Mouse (Mus musculus) lung, embryonic 15.5 days (tissue): ENCODE data around the gene Panx3. TPM values are rescaled to one million over a fixed set of nuclear protein-coding genes. Genes with fewer than 3 reads are reported as not detected.
A peak's percentile ranks its signal among the peaks of the same experiment; 100 is the strongest.

ENCODE experiments used
- ATAC-seq: fragments of 200-750 bp; cut with Nextera tagmentation; 2 replicates; pipeline ENCODE4 v1.8.0; 2017; ENCODE audit warnings: moderate number of reproducible peaks, borderline replicate concordance; ENCODE audit not compliant: low FRiP score, low TSS enrichment; ENCODE audit errors: extremely low read depth
- H3K27ac ChIP-seq: fragments of 300-500 bp; sonication (generic); 2 replicates; pipeline ENCODE4 v1.5.1; 2015; ENCODE audit warnings: moderate library complexity, mild to moderate bottlenecking, inconsistent platforms
- H3K27me3 ChIP-seq: fragments of 300-500 bp; sonication (generic); 2 replicates; pipeline ENCODE4 v1.6.1; 2015; ENCODE audit warnings: inconsistent platforms
- H3K36me3 ChIP-seq: fragments of 300-500 bp; sonication (generic); 2 replicates; pipeline ENCODE4 v1.6.1; 2015; ENCODE audit warnings: inconsistent platforms
- H3K4me1 ChIP-seq: fragments of 300-500 bp; sonication (generic); 2 replicates; pipeline ENCODE4 v1.6.1; 2015; ENCODE audit warnings: inconsistent platforms
- H3K4me2 ChIP-seq: fragments of 300-500 bp; sonication (generic); 2 replicates; pipeline ENCODE4 v1.6.1; 2015; ENCODE audit warnings: inconsistent platforms, mild to moderate bottlenecking, moderate library complexity
- H3K4me3 ChIP-seq: fragments of 300-500 bp; sonication (generic); 2 replicates; pipeline ENCODE4 v1.5.1; 2015; ENCODE audit warnings: mild to moderate bottlenecking, inconsistent platforms
- H3K9ac ChIP-seq: fragments of 300-500 bp; sonication (generic); 2 replicates; pipeline ENCODE4 v1.6.1; 2015; ENCODE audit warnings: inconsistent platforms
- H3K9me3 ChIP-seq: fragments of 300-500 bp; sonication (generic); 2 replicates; pipeline ENCODE4 v1.6.1; 2016; ENCODE audit warnings: inconsistent platforms
- WGBS: fragments of 180-500 bp; shearing (Covaris S2); methylation state at CpG from one replicate; pipeline ENCODE4 v1.1.7; 2015; 5-methylcytosine and 5-hydroxymethylcytosine counted together
- polyA plus RNA-seq: library from polyadenylated mRNA; unstranded; fragments of >200 nt; fragmentation: Nextera tagmentation; extraction: Ambion mirVana; gene quantifications from 2 replicates; pipeline ENCODE4 v1.2.1, GENCODE M21; 2015

The Panx3 gene
- polyA plus RNA-seq, 1 experiment from 2014 or later: 0.07 TPM

- no peak for ATAC-seq
- peaks cover 2% of the 10 kb centered on the region for H3K36me3 ChIP-seq
- no peak overlapping the region for H3K9ac ChIP-seq
- H3K4me3 ChIP-seq: no peak overlapping the region
- H3K27ac ChIP-seq: no peak overlapping the region
- H3K9me3 ChIP-seq: no peaks in the 10 kb centered on the region
- H3K27me3 ChIP-seq: no peaks in the 10 kb centered on the region
- H3K4me2 ChIP-seq: no peak overlapping the region
- H3K4me1 ChIP-seq: peaks cover 2% of the 10 kb centered on the region; the same call in 1 of the 2 replicates
- WGBS: 69% methylated on average over 6 of the region's 6 CpGs
These were observed 9.6 kb downstream of the Panx3 start for GRCm38 (mm10) chr9:37659413-37659812.

- no peaks in the 10 kb centered on the region for H3K9me3 ChIP-seq
- ATAC-seq: peak; percentile 86
- no peaks in the 10 kb centered on the region for H3K27me3 ChIP-seq
- 1% methylated on average over 36 of the region's 36 CpGs for WGBS
- H3K4me3 ChIP-seq: peak within 1 kb of the TSS; percentile 80
- peaks cover 26% of the 10 kb centered on the region for H3K36me3 ChIP-seq
- H3K9ac ChIP-seq: peak within 1 kb of the TSS; percentile 80
- H3K4me2 ChIP-seq: peak within 1 kb of the TSS; percentile 60
- peaks cover 2% of the 10 kb centered on the region; the same call in 1 of the 2 replicates for H3K4me1 ChIP-seq
- H3K27ac ChIP-seq: peak within 1 kb of the TSS; percentile 94
These were observed 12.0 kb downstream of the Panx3 start, which contains the start of gene Tbrg1 for GRCm38 (mm10) chr9:37656931-37657481. Tbrg1 (minus strand) TSS chr9:37657312.

DNA sequence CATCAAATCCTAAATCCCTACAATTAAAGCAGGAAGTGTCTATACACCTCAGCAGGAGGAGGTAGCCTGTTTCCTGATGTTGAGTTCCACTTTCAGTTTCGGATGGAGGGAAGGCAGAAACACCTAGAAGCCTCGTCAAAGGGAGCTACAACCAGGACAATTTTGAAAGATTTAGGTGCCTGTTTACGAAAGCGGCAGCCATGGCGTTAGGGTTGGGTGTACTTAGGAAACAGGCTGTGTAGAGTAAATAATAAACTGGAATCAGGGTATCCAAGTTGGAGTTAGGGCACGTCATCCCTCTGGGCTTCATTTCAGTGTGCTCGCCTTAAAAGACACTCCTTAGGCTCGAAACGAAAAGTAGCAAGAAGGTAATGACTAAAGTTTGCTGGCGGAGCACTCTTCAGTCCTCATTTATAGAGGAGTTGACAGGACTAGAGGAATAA is 12.6 kb downstream of the Panx3 start:
- Histone ChIP-seq H3K27ac (peak overlapping the region; percentile 94), H3K27me3 (no peaks in the 10 kb centered on the region), H3K36me3 (peaks cover 29% of the 10 kb centered on the region), H3K9ac (peak overlapping the region; percentile 80), H3K4me1 (peaks cover 2% of the 10 kb centered on the region; the same call in 1 of the 2 replicates), H3K4me3 (peak overlapping the region; percentile 80), H3K9me3 (no peaks in the 10 kb centered on the region), H3K4me2 (peak overlapping the region; percentile 60)
- WGBS: 2% methylated on average over 10 of the region's 10 CpGs
- ATAC-seq: peak; percentile 37; the same call in 1 of the 2 replicates

DNA sequence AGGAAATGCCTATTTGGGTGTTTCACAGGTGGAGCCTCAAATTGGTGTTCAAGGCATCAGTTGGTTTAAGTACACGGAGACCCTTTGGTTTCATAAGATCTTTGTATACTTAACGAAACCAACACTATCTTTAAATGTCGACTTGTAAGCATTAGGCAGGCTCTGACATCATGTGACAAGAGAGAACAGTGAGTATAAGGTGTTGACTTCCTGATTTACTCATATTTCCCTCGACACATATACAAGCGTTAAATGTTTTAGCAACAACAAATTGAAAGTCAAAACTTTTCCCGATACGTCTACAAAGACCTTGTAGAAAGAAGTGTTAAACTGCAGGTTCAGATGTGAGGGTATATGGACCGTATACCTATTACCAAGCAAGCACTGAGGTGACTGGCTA is 13.1 kb downstream of the Panx3 start:
- peaks cover 34% of the 10 kb centered on the region for H3K36me3 ChIP-seq
- H3K27me3 ChIP-seq: no peaks in the 10 kb centered on the region
- 50% methylated on average over 8 of the region's 8 CpGs for WGBS
- no peak for ATAC-seq
- peak overlapping the region; percentile 60 for H3K4me2 ChIP-seq
- H3K27ac ChIP-seq: peak overlapping the region; percentile 94; the same call in 1 of the 2 replicates
- H3K4me1 ChIP-seq: peaks cover 2% of the 10 kb centered on the region; the same call in 1 of the 2 replicates
- peak overlapping the region; percentile 80; the same call in 1 of the 2 replicates for H3K9ac ChIP-seq
- H3K9me3 ChIP-seq: no peaks in the 10 kb centered on the region
- peak overlapping the region; percentile 80 for H3K4me3 ChIP-seq

- H3K36me3 ChIP-seq: peaks cover 55% of the 10 kb centered on the region
- no peak overlapping the region for H3K4me3 ChIP-seq
- ATAC-seq: no peak
- no peak overlapping the region for H3K4me2 ChIP-seq
- no peak overlapping the region for H3K9ac ChIP-seq
- H3K27ac ChIP-seq: no peak overlapping the region
- peaks cover 2% of the 10 kb centered on the region; the same call in 1 of the 2 replicates for H3K4me1 ChIP-seq
- H3K9me3 ChIP-seq: no peaks in the 10 kb centered on the region
- WGBS: 83% methylated on average over 5 of the region's 5 CpGs
- H3K27me3 ChIP-seq: no peaks in the 10 kb centered on the region
These were observed 15.2 kb downstream of the Panx3 start for GRCm38 (mm10) chr9:37653836-37654235.

DNA sequence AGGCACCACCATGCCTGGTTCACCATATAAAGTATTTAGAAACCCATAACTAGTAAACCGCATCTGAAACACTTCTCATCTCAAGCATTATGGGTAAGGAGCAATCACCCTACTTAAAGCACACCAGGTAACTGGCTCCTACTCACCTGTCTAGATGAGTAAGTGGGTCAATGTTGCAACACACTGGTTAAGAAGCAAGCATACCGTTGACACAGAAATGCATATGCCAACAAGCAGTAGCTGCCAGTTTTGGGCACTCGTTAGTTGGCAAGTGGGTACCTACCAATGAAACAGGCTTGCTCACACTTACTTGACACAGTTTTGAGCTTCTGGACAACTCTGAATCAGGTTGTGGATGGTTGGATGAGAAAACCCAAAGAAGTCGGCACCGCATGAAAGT is 18.4 kb downstream of the Panx3 start:
- Histone ChIP-seq H3K4me3 (no peak overlapping the region), H3K9me3 (no peaks in the 10 kb centered on the region), H3K9ac (no peak overlapping the region), H3K27me3 (no peaks in the 10 kb centered on the region), H3K4me1 (no peaks in the 10 kb centered on the region), H3K27ac (no peak overlapping the region), H3K36me3 (peaks cover 69% of the 10 kb centered on the region), H3K4me2 (no peak overlapping the region)
- ATAC-seq: no peak
- WGBS: 92% methylated on average over 5 of the region's 5 CpGs

DNA sequence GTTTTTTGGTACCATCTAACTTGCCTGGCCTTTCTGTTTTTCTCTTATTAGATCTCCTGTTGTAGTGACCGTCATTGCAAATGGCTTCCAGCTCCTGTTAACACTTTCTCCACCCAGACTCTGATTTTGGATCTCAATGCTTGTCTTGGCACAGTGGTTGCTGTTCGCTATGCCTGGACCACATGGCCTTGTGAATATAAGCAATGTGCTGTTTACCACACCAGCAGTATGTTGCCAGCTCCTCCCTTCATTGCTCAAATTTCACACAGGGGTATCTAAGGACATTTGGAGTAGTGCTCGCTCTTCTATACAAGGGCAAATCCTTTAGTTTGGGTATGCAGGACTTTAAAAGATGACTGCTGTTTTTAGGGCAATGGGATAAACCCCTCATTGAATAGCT is 22.8 kb downstream of the Panx3 start:
- Histone ChIP-seq H3K4me2 (no peak overlapping the region), H3K9ac (no peak overlapping the region), H3K4me3 (no peak overlapping the region), H3K27ac (no peak overlapping the region), H3K4me1 (no peaks in the 10 kb centered on the region), H3K36me3 (peaks cover 38% of the 10 kb centered on the region), H3K9me3 (no peaks in the 10 kb centered on the region), H3K27me3 (no peaks in the 10 kb centered on the region)
- 76% methylated on average over 3 of the region's 3 CpGs for WGBS
- ATAC-seq: no peak

DNA sequence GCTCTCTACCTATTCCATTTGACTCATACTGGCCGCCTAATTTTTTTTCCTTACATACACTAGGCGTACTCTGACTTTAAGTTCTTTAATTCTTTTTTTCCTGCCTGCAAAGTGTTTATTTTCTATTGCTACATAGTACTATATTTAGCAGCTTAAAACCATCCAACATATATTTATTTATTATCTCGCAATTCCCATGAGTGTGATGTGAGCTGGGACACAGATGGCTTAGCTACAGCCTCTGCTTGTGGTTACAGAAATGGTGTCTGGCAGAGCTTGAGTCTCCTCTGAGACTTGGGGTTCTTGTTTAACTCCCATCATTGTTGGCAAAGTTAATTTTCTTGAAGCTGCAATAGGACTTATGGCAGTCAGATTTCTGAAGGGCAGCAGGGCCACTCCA is 30.3 kb downstream of the Panx3 start:
- Histone ChIP-seq H3K4me3 (no peak overlapping the region), H3K27me3 (no peaks in the 10 kb centered on the region), H3K27ac (peak overlapping the region; percentile 64), H3K9me3 (no peaks in the 10 kb centered on the region), H3K4me1 (peaks cover 20% of the 10 kb centered on the region), H3K4me2 (no peak overlapping the region), H3K9ac (no peak overlapping the region), H3K36me3 (no peaks in the 10 kb centered on the region)
- WGBS: 60% methylated on average over 3 of the region's 3 CpGs
- peak; percentile 82 for ATAC-seq

- no peak overlapping the region for H3K4me2 ChIP-seq
- no peaks in the 10 kb centered on the region for H3K9me3 ChIP-seq
- no peak overlapping the region for H3K4me3 ChIP-seq
- H3K27me3 ChIP-seq: no peaks in the 10 kb centered on the region
- WGBS: 27% methylated on average over 6 of the region's 6 CpGs
- H3K9ac ChIP-seq: no peak overlapping the region
- H3K36me3 ChIP-seq: no peaks in the 10 kb centered on the region
- peak; percentile 77 for ATAC-seq
- H3K27ac ChIP-seq: no peak overlapping the region; the same call in 1 of the 2 replicates
- peaks cover 20% of the 10 kb centered on the region for H3K4me1 ChIP-seq
These were observed 32.1 kb downstream of the Panx3 start for GRCm38 (mm10) chr9:37636800-37637542.

GRCm38 (mm10) chr9:37636335-37636734 is 32.7 kb downstream of the Panx3 start:
- Histone ChIP-seq H3K36me3 (no peaks in the 10 kb centered on the region), H3K4me3 (no peak overlapping the region), H3K4me2 (no peak overlapping the region), H3K27me3 (no peaks in the 10 kb centered on the region), H3K9ac (no peak overlapping the region), H3K27ac (no peak overlapping the region; the same call in 1 of the 2 replicates), H3K9me3 (no peaks in the 10 kb centered on the region), H3K4me1 (peaks cover 20% of the 10 kb centered on the region)
- WGBS: 14% methylated on average over 7 of the region's 7 CpGs
- no peak for ATAC-seq

- no peak for ATAC-seq
- H3K4me3 ChIP-seq: no peak overlapping the region
- H3K9ac ChIP-seq: no peak overlapping the region
- H3K36me3 ChIP-seq: no peaks in the 10 kb centered on the region
- no peaks in the 10 kb centered on the region for H3K9me3 ChIP-seq
- WGBS: 88% methylated on average over 3 of the region's 3 CpGs
- no peaks in the 10 kb centered on the region for H3K27me3 ChIP-seq
- H3K4me2 ChIP-seq: no peak overlapping the region
- peaks cover 20% of the 10 kb centered on the region for H3K4me1 ChIP-seq
- H3K27ac ChIP-seq: no peak overlapping the region
These were observed 34.8 kb downstream of the Panx3 start for GRCm38 (mm10) chr9:37634269-37634668.

DNA sequence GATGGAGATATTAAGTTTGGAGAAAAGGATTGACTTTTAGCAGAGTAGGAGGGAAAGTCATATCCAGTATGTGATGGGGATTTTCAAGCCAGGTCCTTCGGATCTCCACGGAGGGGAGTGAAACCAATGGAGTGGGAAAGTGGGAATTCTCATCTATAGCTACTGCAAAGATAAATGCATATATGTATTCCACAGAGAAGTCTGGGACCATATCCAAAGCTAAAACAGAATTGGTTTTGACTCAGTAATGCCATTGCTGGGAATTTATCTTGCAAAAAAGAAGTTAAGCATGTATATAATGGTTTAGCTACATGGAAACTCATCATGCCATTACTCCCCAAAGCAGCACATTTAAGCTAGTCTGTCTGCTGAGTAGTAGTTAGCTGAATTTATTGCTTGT is 36.7 kb downstream of the Panx3 start:
- Histone ChIP-seq H3K9me3 (no peaks in the 10 kb centered on the region), H3K4me1 (peaks cover 6% of the 10 kb centered on the region; the same call in 1 of the 2 replicates), H3K4me3 (no peak overlapping the region), H3K9ac (no peak overlapping the region), H3K27ac (no peak overlapping the region), H3K4me2 (no peak overlapping the region), H3K27me3 (no peaks in the 10 kb centered on the region), H3K36me3 (no peaks in the 10 kb centered on the region)
- ATAC-seq: no peak
- WGBS: 88% methylated on average over 2 of the region's 2 CpGs
